Mouse (Mus musculus) hindbrain, embryonic 13.5 days (tissue): ENCODE measurements at regions not wholly inside any gene's neighbourhood (a gene's known extent, or its start where the extent isn't known, plus 50 kb on each side); places are given as distances from the start of the nearest gene placed in this dataset.

Experiments used
- ATAC-seq: fragments of 200-750 bp; cut with Nextera tagmentation; 2 replicates; pipeline ENCODE4 v1.8.0; 2017; ENCODE audit warnings: moderate TSS enrichment; ENCODE audit not compliant: low FRiP score
- H3K27ac ChIP-seq: fragments of 300-500 bp; sonication (generic); 2 replicates; pipeline ENCODE4 v1.5.1; 2015; ENCODE audit warnings: inconsistent platforms, mild to moderate bottlenecking, moderate library complexity
- H3K27me3 ChIP-seq: fragments of 300-500 bp; sonication (generic); 2 replicates; pipeline ENCODE4 v1.6.1; 2015; ENCODE audit warnings: mild to moderate bottlenecking, inconsistent platforms
- H3K36me3 ChIP-seq: fragments of 300-500 bp; sonication (generic); 2 replicates; pipeline ENCODE4 v1.6.1; 2015; ENCODE audit warnings: mild to moderate bottlenecking, inconsistent platforms
- H3K4me1 ChIP-seq: fragments of 300-500 bp; sonication (generic); replicated peaks from 2 replicates; pipeline ENCODE4 v1.6.1; 2015; ENCODE audit warnings: inconsistent platforms
- H3K4me2 ChIP-seq: fragments of 300-500 bp; sonication (generic); 2 replicates; pipeline ENCODE4 v1.6.1; 2015; ENCODE audit warnings: inconsistent platforms, mild to moderate bottlenecking, moderate library complexity
- H3K4me3 ChIP-seq: fragments of 300-500 bp; sonication (generic); 2 replicates; pipeline ENCODE4 v1.5.1; 2015; ENCODE audit warnings: mild to moderate bottlenecking, inconsistent platforms
- H3K9ac ChIP-seq: fragments of 300-500 bp; sonication (generic); 2 replicates; pipeline ENCODE4 v1.6.1; 2015; ENCODE audit warnings: mild to moderate bottlenecking, inconsistent platforms
- H3K9me3 ChIP-seq: fragments of 300-500 bp; sonication (generic); 2 replicates; pipeline ENCODE4 v1.6.1; 2016; ENCODE audit warnings: inconsistent platforms
- WGBS: fragments of 180-500 bp; shearing (Covaris S2); methylation state at CpG from one replicate; pipeline ENCODE4 v1.1.7; 2015; 5-methylcytosine and 5-hydroxymethylcytosine counted together

GRCm38 (mm10) chr9:84966558-84967154 lies 345.9 kb upstream of the Gm11114 start:
- H3K9me3 ChIP-seq = no peaks in the 10 kb centered on the region
- H3K4me3 ChIP-seq = no peak overlapping the region
- 94% methylated on average over 11 of the region's 11 CpGs for WGBS
- ATAC-seq = no peak
- no peaks in the 10 kb centered on the region for H3K27me3 ChIP-seq
- H3K4me2 ChIP-seq = no peak overlapping the region
- H3K9ac ChIP-seq = no peak overlapping the region
- no peaks in the 10 kb centered on the region for H3K4me1 ChIP-seq
- no peaks in the 10 kb centered on the region for H3K36me3 ChIP-seq
- H3K27ac ChIP-seq = no peak overlapping the region

GRCm38 (mm10) chr9:84969975-84970608 lies 342.5 kb upstream of the Gm11114 start:
- H3K4me2 ChIP-seq = no peak overlapping the region
- H3K9me3 ChIP-seq = no peaks in the 10 kb centered on the region
- H3K27ac ChIP-seq = no peak overlapping the region
- H3K4me1 ChIP-seq = no peaks in the 10 kb centered on the region
- no peak for ATAC-seq
- no peaks in the 10 kb centered on the region for H3K36me3 ChIP-seq
- no peak overlapping the region for H3K9ac ChIP-seq
- no peaks in the 10 kb centered on the region for H3K27me3 ChIP-seq
- 84% methylated on average over 3 of the region's 3 CpGs for WGBS
- H3K4me3 ChIP-seq = no peak overlapping the region

- no peak for ATAC-seq
- H3K9me3 ChIP-seq = no peaks in the 10 kb centered on the region
- no peaks in the 10 kb centered on the region for H3K36me3 ChIP-seq
- no peak overlapping the region for H3K9ac ChIP-seq
- H3K4me2 ChIP-seq = no peak overlapping the region
- no peak overlapping the region for H3K27ac ChIP-seq
- H3K4me1 ChIP-seq = no peaks in the 10 kb centered on the region
- H3K27me3 ChIP-seq = no peaks in the 10 kb centered on the region
- H3K4me3 ChIP-seq = no peak overlapping the region
- 87% methylated on average over 5 of the region's 5 CpGs for WGBS
Measured at GRCm38 (mm10) chr9:84977470-84977869, 335.1 kb upstream of the Gm11114 start.

DNA sequence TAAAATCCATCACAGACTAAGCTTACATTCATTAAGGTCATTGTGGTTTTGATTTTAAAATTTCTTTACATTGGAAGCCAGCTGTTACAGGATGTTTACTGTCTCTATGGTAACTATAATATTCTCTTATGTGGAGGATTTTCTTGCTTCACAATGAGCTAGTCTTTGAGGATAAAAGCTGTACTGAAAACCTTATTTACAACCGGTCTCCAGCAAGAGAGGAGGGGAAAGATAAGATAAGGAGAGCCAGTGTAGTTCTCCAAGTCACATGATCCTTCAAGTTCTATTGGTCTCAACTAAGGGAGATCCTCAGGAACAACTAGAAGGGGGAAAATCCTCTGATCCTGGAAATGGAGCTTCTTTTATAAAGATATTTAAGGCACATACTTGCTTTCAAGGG lies 309.2 kb upstream of the Gm11114 start:
- H3K36me3 ChIP-seq = no peaks in the 10 kb centered on the region
- H3K4me2 ChIP-seq = no peak overlapping the region
- H3K27ac ChIP-seq = no peak overlapping the region
- no peaks in the 10 kb centered on the region for H3K27me3 ChIP-seq
- H3K4me3 ChIP-seq = no peak overlapping the region
- 63% methylated on average over 1 of the region's 1 CpGs for WGBS
- ATAC-seq = no peak
- H3K9ac ChIP-seq = no peak overlapping the region
- H3K4me1 ChIP-seq = no peaks in the 10 kb centered on the region
- no peaks in the 10 kb centered on the region for H3K9me3 ChIP-seq

DNA sequence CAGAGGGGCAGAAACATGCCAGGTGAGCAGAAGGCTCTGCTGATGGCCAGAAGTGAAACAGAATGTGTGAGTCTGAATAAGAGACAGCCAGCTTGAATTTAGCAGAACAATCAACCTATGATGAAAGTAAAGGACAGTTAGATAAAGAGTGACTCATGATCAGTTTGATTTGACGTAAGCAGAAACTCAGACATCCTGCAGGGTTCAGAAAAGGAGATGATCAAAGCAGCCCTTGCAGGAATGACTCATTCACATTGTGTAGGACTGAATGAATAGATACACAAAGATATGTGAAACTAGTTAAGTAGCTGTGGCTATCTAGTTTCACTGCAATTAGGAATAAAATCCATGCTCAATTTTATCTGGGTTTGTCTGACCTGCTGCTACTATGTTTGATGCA lies 301.2 kb upstream of the Gm11114 start:
- Histone ChIP-seq H3K4me2 (no peak overlapping the region), H3K9me3 (no peaks in the 10 kb centered on the region), H3K27ac (no peak overlapping the region), H3K9ac (no peak overlapping the region), H3K27me3 (no peaks in the 10 kb centered on the region), H3K4me1 (no peaks in the 10 kb centered on the region), H3K4me3 (no peak overlapping the region), H3K36me3 (no peaks in the 10 kb centered on the region)
- 73% methylated on average over 1 of the region's 1 CpGs for WGBS
- no peak for ATAC-seq

DNA sequence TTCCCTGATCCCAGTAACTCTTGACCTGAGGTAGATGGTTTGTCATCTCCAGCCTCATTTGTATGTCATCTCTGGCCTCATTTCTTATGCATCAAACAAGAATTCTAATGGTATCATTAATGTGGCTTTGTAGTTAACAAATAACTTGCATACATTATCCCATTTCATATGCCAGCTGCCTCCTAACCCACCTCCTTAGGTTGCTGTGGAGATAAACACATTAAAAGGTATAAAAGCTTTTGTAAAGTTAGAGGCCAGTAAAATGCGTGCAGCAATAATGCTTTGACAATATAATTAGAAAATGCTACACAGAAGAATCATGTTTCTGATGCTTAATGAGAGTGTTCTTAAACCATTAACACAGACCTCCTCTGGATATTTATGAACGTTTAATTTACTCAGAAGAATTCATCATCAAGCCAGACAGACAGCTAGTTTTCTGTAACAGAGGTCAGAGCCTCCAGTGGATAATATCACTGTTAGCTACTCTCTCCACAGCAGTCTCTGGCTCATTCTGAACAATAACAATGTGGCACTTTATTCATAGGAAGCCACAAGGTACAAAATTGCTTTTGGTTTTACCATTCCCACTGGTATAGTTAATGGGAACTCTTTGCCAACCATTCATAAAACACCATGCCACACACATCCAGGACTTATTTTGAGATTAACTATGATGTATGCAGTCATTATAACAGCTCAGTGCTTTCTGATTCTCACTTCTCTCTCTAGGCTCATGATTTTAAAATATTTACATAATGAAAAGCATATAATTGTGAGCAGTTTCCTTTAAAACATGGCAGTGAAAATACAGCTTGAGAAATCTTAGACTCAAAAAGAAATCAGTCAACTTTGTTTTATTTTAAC lies 264.2 kb upstream of the Gm11114 start:
- Histone ChIP-seq H3K4me2 (no peak overlapping the region), H3K9me3 (no peaks in the 10 kb centered on the region), H3K27me3 (no peaks in the 10 kb centered on the region), H3K4me3 (no peak overlapping the region), H3K4me1 (peaks cover 5% of the 10 kb centered on the region; the same call in 1 of the 2 replicates), H3K9ac (no peak overlapping the region), H3K36me3 (no peaks in the 10 kb centered on the region), H3K27ac (no peak overlapping the region)
- peak; percentile 89 for ATAC-seq
- 32% methylated on average over 2 of the region's 2 CpGs for WGBS

GRCm38 (mm10) chr9:85052526-85052925 lies 260.0 kb upstream of the Gm11114 start:
- H3K4me3 ChIP-seq = no peak overlapping the region
- H3K4me1 ChIP-seq = peaks cover 5% of the 10 kb centered on the region; the same call in 1 of the 2 replicates
- no peak overlapping the region for H3K9ac ChIP-seq
- H3K27ac ChIP-seq = no peak overlapping the region
- H3K27me3 ChIP-seq = no peaks in the 10 kb centered on the region
- H3K4me2 ChIP-seq = no peak overlapping the region
- H3K9me3 ChIP-seq = no peaks in the 10 kb centered on the region
- 86% methylated on average over 4 of the region's 4 CpGs for WGBS
- H3K36me3 ChIP-seq = no peaks in the 10 kb centered on the region
- no peak for ATAC-seq

- ATAC-seq = no peak
- Histone ChIP-seq H3K4me2 (no peak overlapping the region), H3K4me3 (no peak overlapping the region), H3K9ac (no peak overlapping the region), H3K4me1 (no peaks in the 10 kb centered on the region), H3K27ac (no peak overlapping the region), H3K27me3 (no peaks in the 10 kb centered on the region), H3K36me3 (no peaks in the 10 kb centered on the region), H3K9me3 (no peaks in the 10 kb centered on the region)
- 91% methylated on average over 5 of the region's 5 CpGs for WGBS
Measured at GRCm38 (mm10) chr9:85079975-85080374, 232.6 kb upstream of the Gm11114 start.

- no peak overlapping the region for H3K4me2 ChIP-seq
Measured at GRCm38 (mm10) chr9:85088556-85089338, 223.8 kb upstream of the Gm11114 start.

DNA sequence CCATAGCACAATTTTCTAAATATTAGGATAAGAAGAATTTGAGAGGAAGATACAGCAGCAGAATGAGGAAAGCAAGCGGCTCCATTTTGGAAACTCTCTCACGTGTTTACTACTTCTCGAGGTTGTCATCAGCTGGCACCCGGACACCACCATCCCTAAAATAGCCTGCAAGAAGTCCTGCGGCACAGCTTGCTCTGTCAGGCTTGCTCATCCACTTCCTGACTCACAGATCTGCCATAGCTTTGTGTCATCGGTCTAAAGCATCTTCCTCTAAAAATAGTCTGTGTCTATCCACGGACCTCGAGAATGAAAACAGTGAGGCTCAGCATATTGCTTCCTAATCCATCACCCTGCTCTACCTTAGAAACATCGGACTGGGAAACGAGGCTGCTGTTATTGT lies 222.3 kb upstream of the Gm11114 start:
- Histone ChIP-seq H3K27me3 (no peaks in the 10 kb centered on the region), H3K27ac (no peak overlapping the region), H3K4me2 (no peak overlapping the region), H3K4me3 (no peak overlapping the region), H3K9ac (no peak overlapping the region), H3K9me3 (no peaks in the 10 kb centered on the region), H3K36me3 (no peaks in the 10 kb centered on the region), H3K4me1 (no peaks in the 10 kb centered on the region)
- WGBS = 87% methylated on average over 10 of the region's 10 CpGs
- ATAC-seq = no peak

More at GRCm38 (mm10) chr9:85088556-85089338, 223.8 kb upstream of the Gm11114 start:
- Histone ChIP-seq H3K36me3 (no peaks in the 10 kb centered on the region), H3K4me3 (no peak overlapping the region), H3K27me3 (no peaks in the 10 kb centered on the region), H3K9me3 (no peaks in the 10 kb centered on the region), H3K4me1 (no peaks in the 10 kb centered on the region), H3K27ac (no peak overlapping the region), H3K9ac (no peak overlapping the region)
- 94% methylated on average over 6 of the region's 6 CpGs for WGBS
- ATAC-seq = no peak

- 97% methylated on average over 3 of the region's 3 CpGs for WGBS
- H3K4me1 ChIP-seq = no peaks in the 10 kb centered on the region
- no peak for ATAC-seq
Measured at GRCm38 (mm10) chr9:85095234-85095633, 217.3 kb upstream of the Gm11114 start.

GRCm38 (mm10) chr9:85096520-85096919 lies 216.1 kb upstream of the Gm11114 start:
- Histone ChIP-seq H3K27me3 (no peaks in the 10 kb centered on the region), H3K27ac (no peak overlapping the region), H3K4me2 (no peak overlapping the region), H3K4me1 (no peaks in the 10 kb centered on the region), H3K9ac (no peak overlapping the region), H3K4me3 (no peak overlapping the region), H3K36me3 (no peaks in the 10 kb centered on the region), H3K9me3 (no peaks in the 10 kb centered on the region)
- no peak for ATAC-seq
- WGBS = 87% methylated on average over 4 of the region's 4 CpGs

More at GRCm38 (mm10) chr9:85095234-85095633, 217.3 kb upstream of the Gm11114 start:
- Histone ChIP-seq H3K9ac (no peak overlapping the region), H3K36me3 (no peaks in the 10 kb centered on the region), H3K4me2 (no peak overlapping the region), H3K27me3 (no peaks in the 10 kb centered on the region), H3K27ac (no peak overlapping the region), H3K9me3 (no peaks in the 10 kb centered on the region), H3K4me3 (no peak overlapping the region)
